Mouse (Mus musculus): ENCODE measurements around the gene Ccdc88c. TPM values are rescaled to one million over a fixed set of nuclear protein-coding genes. Genes with fewer than 3 reads are reported as not detected.

The Ccdc88c gene
- polyA plus RNA-seq, 1 experiment, result 6.1 TPM

DNA sequence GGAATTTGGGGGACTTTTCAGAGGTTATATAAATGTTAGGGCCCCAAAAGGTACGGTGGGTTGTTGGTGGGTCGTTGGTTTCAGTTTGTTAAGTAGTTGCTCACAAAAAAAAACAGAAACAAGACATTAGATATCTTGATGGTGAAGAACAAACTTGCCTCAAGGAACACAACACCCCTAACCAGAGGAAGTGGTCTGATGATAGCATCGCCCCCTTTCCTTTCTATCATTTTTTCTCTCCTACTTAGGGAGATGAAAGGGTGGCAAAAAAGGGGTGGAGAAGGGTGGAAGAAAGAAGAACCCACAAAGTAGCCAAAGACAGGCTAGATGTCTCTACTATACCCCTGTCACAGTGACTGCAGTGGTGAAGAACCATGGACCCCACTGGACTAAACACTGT, 138.3 kb downstream of the Ccdc88c start:
- no peak overlapping the region for H3K4me3 ChIP-seq (ENCODE audit: insufficient read depth, poor library complexity, severe bottlenecking)
- H3K79me2 ChIP-seq (ENCODE audit: control insufficient read depth, insufficient read depth), result no peaks in the 10 kb centered on the region
- H3K36me3 ChIP-seq (ENCODE audit: control insufficient read depth, insufficient read depth), result no peaks in the 10 kb centered on the region
- H3K79me3 ChIP-seq (ENCODE audit: low read depth), result no peaks in the 10 kb centered on the region
- H3ac ChIP-seq (ENCODE audit: control insufficient read depth, insufficient read length, low read depth), result no peak overlapping the region
- TF ChIP-seq USF1 (IDR thresholded peaks at IDR 0.05; ENCODE audit: low read depth) (no peak), CEBPB (IDR thresholded peaks at IDR 0.05; ENCODE audit: low read depth) (no peak), MAX (IDR thresholded peaks at IDR 0.05) (no peak), FOSL1 (IDR thresholded peaks at IDR 0.05; ENCODE audit: insufficient read depth, low read length, poor library complexity, severe bottlenecking) (no peak), MYOG (IDR thresholded peaks at IDR 0.05; ENCODE audit: control insufficient read depth, extremely low read depth, insufficient read length) (no peak), MYOD1 (IDR thresholded peaks at IDR 0.05; ENCODE audit: control insufficient read depth, insufficient read length, low read depth) (no peak), CTCF (IDR thresholded peaks at IDR 0.05; ENCODE audit: control insufficient read depth, insufficient read depth, insufficient read length) (no peak)
- H3K27me3 ChIP-seq (ENCODE audit: control insufficient read depth, insufficient read depth, insufficient read length), result peaks cover 13% of the 10 kb centered on the region

DNA sequence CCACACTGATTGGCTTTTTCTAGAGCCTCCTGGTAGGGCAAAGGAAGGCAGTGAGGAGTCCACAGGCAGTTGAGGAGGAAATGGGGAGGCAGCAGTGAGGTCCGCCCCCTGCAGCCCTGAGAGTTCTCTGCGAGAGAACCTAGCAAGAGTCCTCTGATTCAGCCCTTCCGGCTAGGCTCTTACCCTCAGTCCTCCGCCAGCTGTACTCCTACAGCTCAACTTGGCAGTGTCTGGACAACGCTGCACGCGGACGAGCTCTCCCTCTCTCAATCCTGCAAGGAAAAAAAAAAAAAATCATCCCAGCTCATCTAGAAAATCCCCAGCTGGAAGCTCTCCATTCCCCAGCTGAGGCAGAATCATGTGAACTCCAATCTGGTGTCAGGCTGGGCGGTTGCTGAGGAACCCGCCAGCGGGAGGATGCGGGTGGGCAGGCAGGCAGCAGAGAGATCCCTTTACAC, 141.0 kb downstream of the Ccdc88c start:
- Histone ChIP-seq H3K27me3 (ENCODE audit: control insufficient read depth, insufficient read depth, insufficient read length) (peaks cover 8% of the 10 kb centered on the region), H3ac (ENCODE audit: control insufficient read depth, insufficient read length, low read depth) (no peak overlapping the region), H3K4me3 (ENCODE audit: insufficient read depth, poor library complexity, severe bottlenecking) (no peak overlapping the region), H3K36me3 (ENCODE audit: control insufficient read depth, insufficient read depth) (no peaks in the 10 kb centered on the region), H3K79me3 (ENCODE audit: low read depth) (no peaks in the 10 kb centered on the region), H3K79me2 (ENCODE audit: control insufficient read depth, insufficient read depth) (no peaks in the 10 kb centered on the region)
- TF ChIP-seq USF1 (IDR thresholded peaks at IDR 0.05; ENCODE audit: low read depth), result no peak
- no peak for TF ChIP-seq MYOG (IDR thresholded peaks at IDR 0.05; ENCODE audit: control insufficient read depth, extremely low read depth, insufficient read length)
- TF ChIP-seq CEBPB (IDR thresholded peaks at IDR 0.05; ENCODE audit: low read depth), result no peak
- no peak for TF ChIP-seq CTCF (IDR thresholded peaks at IDR 0.05; ENCODE audit: control insufficient read depth, insufficient read depth, insufficient read length)

DNA sequence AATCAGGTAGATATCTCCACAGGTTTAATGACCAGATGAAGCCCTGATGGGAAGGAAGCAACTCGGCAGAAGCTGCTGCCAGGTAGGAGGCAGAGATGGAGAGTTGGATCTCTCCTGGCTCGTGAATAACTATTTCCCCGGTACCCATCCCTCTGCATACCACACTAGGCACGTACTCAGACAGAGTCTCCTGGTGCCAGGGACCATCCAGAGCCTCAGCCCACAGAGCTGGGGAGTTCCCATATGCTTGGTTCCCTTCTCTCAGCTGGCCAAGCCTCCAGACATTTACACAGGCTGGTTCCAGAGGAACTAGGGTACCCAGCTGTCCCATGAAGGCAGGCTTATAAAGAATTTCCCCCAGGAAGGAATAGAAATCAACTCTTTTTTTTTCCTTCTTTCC, 142.0 kb downstream of the Ccdc88c start:
- TF ChIP-seq MYOG (IDR thresholded peaks at IDR 0.05; ENCODE audit: control insufficient read depth, extremely low read depth, insufficient read length), result no peak
- TF ChIP-seq FOSL1 (IDR thresholded peaks at IDR 0.05; ENCODE audit: insufficient read depth, low read length, poor library complexity, severe bottlenecking), result no peak
- no peak for TF ChIP-seq MYOD1 (IDR thresholded peaks at IDR 0.05; ENCODE audit: control insufficient read depth, insufficient read length, low read depth)
- TF ChIP-seq CTCF (IDR thresholded peaks at IDR 0.05; ENCODE audit: control insufficient read depth, insufficient read depth, insufficient read length), result no peak
- TF ChIP-seq USF1 (IDR thresholded peaks at IDR 0.05; ENCODE audit: low read depth), result no peak
- TF ChIP-seq CEBPB (IDR thresholded peaks at IDR 0.05; ENCODE audit: low read depth), result no peak
- TF ChIP-seq MAX (IDR thresholded peaks at IDR 0.05), result no peak
- H3ac ChIP-seq (ENCODE audit: control insufficient read depth, insufficient read length, low read depth), result no peak overlapping the region
- no peaks in the 10 kb centered on the region for H3K79me3 ChIP-seq (ENCODE audit: low read depth)
- H3K36me3 ChIP-seq (ENCODE audit: control insufficient read depth, insufficient read depth), result no peaks in the 10 kb centered on the region
- H3K4me3 ChIP-seq (ENCODE audit: insufficient read depth, poor library complexity, severe bottlenecking), result no peak overlapping the region
- H3K79me2 ChIP-seq (ENCODE audit: control insufficient read depth, insufficient read depth), result no peaks in the 10 kb centered on the region
- H3K27me3 ChIP-seq (ENCODE audit: control insufficient read depth, insufficient read depth, insufficient read length), result peaks cover 8% of the 10 kb centered on the region

DNA sequence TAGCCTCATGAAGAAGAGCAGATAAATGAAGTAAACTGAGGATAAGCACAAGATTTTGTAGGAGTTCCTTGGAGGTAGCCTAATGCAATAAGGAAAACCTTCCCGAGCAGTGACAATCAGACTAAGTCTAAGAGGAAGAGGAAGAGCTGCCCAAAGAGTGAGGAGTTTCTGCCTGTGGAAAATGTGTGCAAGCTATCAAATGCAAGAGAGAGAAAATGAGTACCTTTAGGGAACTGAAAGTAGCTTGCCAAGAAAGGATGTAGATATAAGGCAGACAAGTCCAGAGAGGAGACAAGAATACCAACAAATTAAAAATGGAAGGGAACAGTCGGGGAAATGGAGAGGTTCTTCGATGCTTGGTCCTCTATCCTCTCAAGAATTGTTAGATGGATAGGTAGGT, 143.3 kb downstream of the Ccdc88c start:
- no peak overlapping the region for H3ac ChIP-seq (ENCODE audit: control insufficient read depth, insufficient read length, low read depth)
- no peaks in the 10 kb centered on the region for H3K36me3 ChIP-seq (ENCODE audit: control insufficient read depth, insufficient read depth)
- no peaks in the 10 kb centered on the region for H3K79me3 ChIP-seq (ENCODE audit: low read depth)
- H3K4me3 ChIP-seq (ENCODE audit: insufficient read depth, poor library complexity, severe bottlenecking), result no peak overlapping the region
- no peaks in the 10 kb centered on the region for H3K79me2 ChIP-seq (ENCODE audit: control insufficient read depth, insufficient read depth)
- H3K27me3 ChIP-seq (ENCODE audit: control insufficient read depth, insufficient read depth, insufficient read length), result peaks cover 8% of the 10 kb centered on the region
- TF ChIP-seq USF1 (IDR thresholded peaks at IDR 0.05; ENCODE audit: low read depth) (no peak), FOSL1 (IDR thresholded peaks at IDR 0.05; ENCODE audit: insufficient read depth, low read length, poor library complexity, severe bottlenecking) (no peak), MYOD1 (IDR thresholded peaks at IDR 0.05; ENCODE audit: control insufficient read depth, insufficient read length, low read depth) (no peak), CTCF (IDR thresholded peaks at IDR 0.05; ENCODE audit: control insufficient read depth, insufficient read depth, insufficient read length) (no peak), MYOG (IDR thresholded peaks at IDR 0.05; ENCODE audit: control insufficient read depth, extremely low read depth, insufficient read length) (no peak), MAX (IDR thresholded peaks at IDR 0.05) (no peak), CEBPB (IDR thresholded peaks at IDR 0.05; ENCODE audit: low read depth) (no peak)

DNA sequence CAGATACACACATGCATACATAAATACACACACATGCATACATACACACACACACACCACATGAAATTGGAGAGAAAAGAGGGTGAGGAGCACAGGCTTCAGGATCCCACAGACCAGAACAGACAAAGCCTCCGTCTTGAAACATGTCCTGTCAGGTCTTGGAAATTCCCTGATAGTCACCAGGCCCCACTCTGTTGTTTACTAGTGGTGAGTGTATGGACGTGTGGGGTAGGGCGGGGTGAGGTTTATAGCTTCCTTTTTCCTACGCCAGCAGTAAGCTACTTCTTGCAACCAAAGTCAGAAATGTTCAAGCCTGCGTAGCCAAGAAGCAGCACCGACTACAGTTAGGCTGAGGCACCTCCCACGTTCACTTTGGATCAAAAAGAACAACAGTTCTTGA, 145.7 kb downstream of the Ccdc88c start:
- H3K27me3 ChIP-seq (ENCODE audit: control insufficient read depth, insufficient read depth, insufficient read length), result peaks cover 5% of the 10 kb centered on the region
- no peak overlapping the region for H3ac ChIP-seq (ENCODE audit: control insufficient read depth, insufficient read length, low read depth)
- H3K79me2 ChIP-seq (ENCODE audit: control insufficient read depth, insufficient read depth), result no peaks in the 10 kb centered on the region
- no peaks in the 10 kb centered on the region for H3K79me3 ChIP-seq (ENCODE audit: low read depth)
- H3K36me3 ChIP-seq (ENCODE audit: control insufficient read depth, insufficient read depth), result no peaks in the 10 kb centered on the region
- TF ChIP-seq MYOG (IDR thresholded peaks at IDR 0.05; ENCODE audit: control insufficient read depth, extremely low read depth, insufficient read length) (no peak), CEBPB (IDR thresholded peaks at IDR 0.05; ENCODE audit: low read depth) (no peak), MYOD1 (IDR thresholded peaks at IDR 0.05; ENCODE audit: control insufficient read depth, insufficient read length, low read depth) (no peak), CTCF (IDR thresholded peaks at IDR 0.05; ENCODE audit: control insufficient read depth, insufficient read depth, insufficient read length) (no peak), FOSL1 (IDR thresholded peaks at IDR 0.05; ENCODE audit: insufficient read depth, low read length, poor library complexity, severe bottlenecking) (no peak), MAX (IDR thresholded peaks at IDR 0.05) (no peak), USF1 (IDR thresholded peaks at IDR 0.05; ENCODE audit: low read depth) (no peak)
- H3K4me3 ChIP-seq (ENCODE audit: insufficient read depth, poor library complexity, severe bottlenecking), result no peak overlapping the region

DNA sequence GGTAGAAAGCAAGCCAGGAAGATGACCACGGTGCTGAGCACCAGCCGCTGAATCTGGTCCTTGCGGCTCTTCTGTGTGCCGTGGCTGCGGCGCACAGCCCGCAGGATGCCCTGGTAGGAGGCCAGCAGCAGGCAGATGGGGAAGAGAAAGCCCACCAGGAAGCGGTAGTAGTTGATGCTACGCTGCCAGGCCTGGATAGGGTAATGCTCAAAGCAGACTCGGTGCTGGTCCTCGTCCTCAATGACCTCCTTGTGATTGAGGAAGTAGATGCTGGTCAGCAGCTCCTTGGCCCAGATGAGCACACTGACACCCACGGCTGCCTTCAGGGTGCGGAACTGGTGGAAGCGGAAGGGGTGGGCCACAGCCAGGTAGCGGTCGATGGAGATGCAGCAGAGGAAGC, 150.3 kb downstream of the Ccdc88c start:
- Histone ChIP-seq H3K79me3 (ENCODE audit: low read depth) (no peaks in the 10 kb centered on the region), H3K36me3 (ENCODE audit: control insufficient read depth, insufficient read depth) (no peaks in the 10 kb centered on the region), H3ac (ENCODE audit: control insufficient read depth, insufficient read length, low read depth) (no peak overlapping the region), H3K4me3 (ENCODE audit: insufficient read depth, poor library complexity, severe bottlenecking) (no peak overlapping the region), H3K27me3 (ENCODE audit: control insufficient read depth, insufficient read depth, insufficient read length) (no peaks in the 10 kb centered on the region), H3K79me2 (ENCODE audit: control insufficient read depth, insufficient read depth) (no peaks in the 10 kb centered on the region)
- TF ChIP-seq FOSL1 (IDR thresholded peaks at IDR 0.05; ENCODE audit: insufficient read depth, low read length, poor library complexity, severe bottlenecking) (no peak), CEBPB (IDR thresholded peaks at IDR 0.05; ENCODE audit: low read depth) (no peak), MYOD1 (IDR thresholded peaks at IDR 0.05; ENCODE audit: control insufficient read depth, insufficient read length, low read depth) (no peak), MYOG (IDR thresholded peaks at IDR 0.05; ENCODE audit: control insufficient read depth, extremely low read depth, insufficient read length) (no peak), USF1 (IDR thresholded peaks at IDR 0.05; ENCODE audit: low read depth) (no peak), CTCF (IDR thresholded peaks at IDR 0.05; ENCODE audit: control insufficient read depth, insufficient read depth, insufficient read length) (no peak), MAX (IDR thresholded peaks at IDR 0.05) (no peak)

Measured in C2C12 (cell line).